Mouse (Mus musculus) kidney, embryonic 16.5 days (tissue): ENCODE results near the gene Odr4. TPM values are rescaled to one million over a fixed set of nuclear protein-coding genes. Genes with fewer than 3 reads are reported as not detected.

Experiments
- ATAC-seq: fragments of 200-750 bp; cut with Nextera tagmentation; 2 replicates; pipeline ENCODE4 v1.8.0; 2017; ENCODE audit warnings: moderate TSS enrichment; ENCODE audit not compliant: low FRiP score, low TSS enrichment
- H3K27ac ChIP-seq: fragments of 300-500 bp; sonication (generic); 2 replicates; pipeline ENCODE4 v1.5.1; 2014; ENCODE audit warnings: low read length
- H3K27me3 ChIP-seq: fragments of 300-500 bp; sonication (generic); 2 replicates; pipeline ENCODE4 v1.6.1; 2014; ENCODE audit warnings: low read length, control low read depth, mixed read lengths; ENCODE audit not compliant: insufficient read depth
- H3K36me3 ChIP-seq: fragments of 300-500 bp; sonication (generic); 2 replicates; pipeline ENCODE4 v1.6.1; 2014; ENCODE audit warnings: low read length, control low read depth, mixed read lengths; ENCODE audit not compliant: insufficient read depth
- H3K4me1 ChIP-seq: fragments of 300-500 bp; sonication (generic); 2 replicates; pipeline ENCODE4 v1.6.1; 2014; ENCODE audit warnings: low read length, control low read depth, mixed read lengths; ENCODE audit not compliant: insufficient read depth
- H3K4me2 ChIP-seq: fragments of 300-500 bp; sonication (generic); replicated peaks from 2 replicates; pipeline ENCODE4 v1.6.1; 2014; ENCODE audit warnings: low read depth, low read length
- H3K4me3 ChIP-seq: fragments of 300-500 bp; sonication (generic); 2 replicates; pipeline ENCODE4 v1.5.1; 2014; ENCODE audit warnings: mild to moderate bottlenecking, low read length
- H3K9ac ChIP-seq: fragments of 300-500 bp; sonication (generic); replicated peaks from 2 replicates; pipeline ENCODE4 v1.6.1; 2014; ENCODE audit warnings: low read length
- H3K9me3 ChIP-seq: fragments of 300-500 bp; sonication (generic); 2 replicates; pipeline ENCODE4 v1.6.1; 2016; ENCODE audit warnings: low read length, control low read depth
- WGBS: fragments of 180-500 bp; shearing (Covaris S2); extraction: QIAGEN DNeasy Blood & Tissue Kit; methylation state at CpG from one replicate; pipeline ENCODE4 v1.1.7; 2014; 5-methylcytosine and 5-hydroxymethylcytosine counted together
- polyA plus RNA-seq: library from polyadenylated mRNA; unstranded; fragments of >200 nt; fragmentation: Nextera tagmentation; extraction: Ambion mirVana; gene quantifications from 2 replicates; pipeline ENCODE4 v1.2.1, GENCODE M21; 2015

Odr4 gene
- 37.8 and 38.3 TPM in 2 replicates for polyA plus RNA-seq

DNA sequence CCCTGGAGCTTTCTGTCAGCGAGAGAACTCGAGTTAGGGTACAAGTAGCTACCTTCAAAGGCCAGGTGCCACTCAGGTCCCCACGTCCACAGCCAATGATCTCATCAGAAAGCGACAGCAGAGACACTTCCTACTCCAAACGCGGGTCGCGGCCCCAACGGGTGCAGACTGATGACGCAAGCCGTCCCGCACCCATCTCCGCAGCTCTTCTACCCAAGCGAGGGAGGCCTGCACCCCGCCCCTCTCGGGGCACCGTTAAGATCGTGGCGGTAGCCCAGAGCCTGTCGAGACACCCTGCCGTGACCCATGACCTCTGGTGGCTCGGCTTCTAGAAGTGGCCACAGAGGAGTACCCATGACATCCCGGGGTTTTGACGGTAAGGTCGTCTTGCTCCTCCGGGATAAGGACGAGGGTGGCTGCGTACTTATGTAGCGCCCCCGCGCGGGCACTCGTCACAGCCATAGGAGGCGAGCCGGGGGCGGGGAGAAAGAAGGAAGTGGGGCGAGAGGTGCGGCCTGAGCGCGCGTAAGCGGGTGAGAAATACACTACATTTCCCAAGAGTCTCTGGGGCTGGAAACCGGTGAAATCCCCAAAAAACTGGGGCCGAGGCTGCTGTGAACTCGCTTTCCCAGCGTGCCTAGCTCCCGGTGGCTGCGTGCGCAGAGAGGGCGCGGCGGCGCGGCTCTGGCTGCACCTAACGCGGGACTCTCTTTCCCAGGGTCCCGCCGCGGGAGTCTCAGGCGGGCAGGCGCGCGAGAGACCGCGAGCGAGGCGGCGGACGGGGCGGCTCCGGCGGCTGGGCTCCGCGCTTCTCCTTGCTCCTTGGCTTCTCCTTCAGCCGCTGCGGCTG lies at the start of gene Odr4, which contains the start of gene Tpr:
Odr4 (minus strand) TSS at position 443 of the 850 bp plus-strand sequence.
Tpr (plus strand) TSS at position 201 of the 850 bp plus-strand sequence.
- H3K27me3 ChIP-seq: no peaks in the 10 kb centered on the region
- peaks cover 9% of the 10 kb centered on the region for H3K4me1 ChIP-seq
- H3K36me3 ChIP-seq: peaks cover 29% of the 10 kb centered on the region; the same call in 1 of the 2 replicates
- no peaks in the 10 kb centered on the region for H3K9me3 ChIP-seq
- peak within 1 kb of the TSS; percentile 91 for H3K9ac ChIP-seq
- WGBS: under 1% methylated on average over 76 of the region's 76 CpGs
- H3K4me2 ChIP-seq: peak within 1 kb of the TSS; percentile 78
- H3K27ac ChIP-seq: peak within 1 kb of the TSS; percentile 95
- H3K4me3 ChIP-seq: peak within 1 kb of the TSS; percentile 89
- ATAC-seq: peak; percentile 99

DNA sequence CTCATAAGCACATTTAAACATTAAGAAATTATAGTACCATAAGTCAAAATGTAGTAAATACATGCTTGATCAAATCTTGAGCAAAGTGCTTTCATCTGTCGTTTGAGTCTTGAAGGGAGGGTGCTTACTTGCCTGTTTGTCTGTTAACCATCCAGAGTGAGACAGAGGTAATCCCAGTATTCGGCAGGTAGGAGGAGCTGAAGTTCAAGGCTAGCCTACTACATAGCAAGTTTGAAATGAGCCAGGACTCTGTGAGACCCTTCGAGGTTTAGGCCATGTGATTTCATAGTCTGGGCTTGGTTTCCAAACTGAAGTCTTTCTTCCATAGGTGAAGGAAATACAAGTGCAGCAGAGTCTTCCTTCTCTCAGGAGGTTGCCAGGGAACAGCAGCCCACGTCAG lies 48.9 kb upstream of the Odr4 start:
- Histone ChIP-seq H3K4me1 (no peaks in the 10 kb centered on the region), H3K9me3 (no peaks in the 10 kb centered on the region), H3K36me3 (peaks cover 52% of the 10 kb centered on the region), H3K27ac (no peak overlapping the region), H3K4me3 (no peak overlapping the region), H3K9ac (no peak overlapping the region), H3K4me2 (no peak overlapping the region), H3K27me3 (no peaks in the 10 kb centered on the region)
- 83% methylated on average over 4 of the region's 4 CpGs for WGBS
- ATAC-seq: no peak

DNA sequence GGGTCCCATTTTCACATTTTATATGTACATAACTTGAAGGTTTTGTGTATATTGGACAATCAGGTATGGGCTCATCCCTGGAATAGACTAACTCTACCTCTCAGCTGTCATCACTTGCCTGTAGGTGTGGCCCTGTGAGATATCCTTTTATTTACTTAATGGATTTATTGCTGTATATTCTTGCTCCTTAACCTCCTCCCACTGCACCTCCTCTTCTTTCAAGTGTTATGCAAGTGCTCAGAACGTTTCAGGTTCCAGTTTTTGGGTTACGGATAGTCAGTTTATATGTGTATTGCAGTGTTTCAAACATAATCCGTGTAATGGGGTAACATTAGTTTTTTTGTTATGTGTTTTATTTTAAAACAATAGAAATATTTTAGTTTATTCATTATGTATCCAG lies 45.8 kb upstream of the Odr4 start:
- Histone ChIP-seq H3K36me3 (peaks cover 59% of the 10 kb centered on the region), H3K4me1 (no peaks in the 10 kb centered on the region), H3K9me3 (no peaks in the 10 kb centered on the region), H3K9ac (no peak overlapping the region), H3K4me3 (no peak overlapping the region), H3K4me2 (no peak overlapping the region), H3K27me3 (no peaks in the 10 kb centered on the region), H3K27ac (no peak overlapping the region)
- ATAC-seq: no peak
- 87% methylated on average over 3 of the region's 3 CpGs for WGBS

DNA sequence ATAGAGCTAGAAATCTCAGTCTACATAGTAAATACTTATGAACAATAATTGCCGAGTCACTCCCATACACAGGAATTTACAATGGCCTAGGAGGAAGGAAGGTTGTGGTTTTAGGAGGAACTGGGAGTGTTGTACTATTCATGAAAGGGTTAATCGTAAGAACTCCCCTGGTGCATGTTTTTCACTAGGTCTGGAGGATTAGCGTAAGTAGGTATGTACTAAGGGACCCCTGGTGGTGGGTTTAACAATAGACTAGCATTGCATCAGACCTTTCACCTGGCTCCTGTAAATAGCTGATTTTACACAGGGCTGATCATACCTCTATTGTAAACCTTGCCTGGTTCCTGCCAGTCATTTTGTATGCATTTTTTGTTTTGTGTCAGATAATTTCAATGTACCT lies 33.3 kb upstream of the Odr4 start:
- no peaks in the 10 kb centered on the region for H3K9me3 ChIP-seq
- no peaks in the 10 kb centered on the region for H3K4me1 ChIP-seq
- H3K4me3 ChIP-seq: no peak overlapping the region
- H3K9ac ChIP-seq: no peak overlapping the region
- 84% methylated on average over 3 of the region's 3 CpGs for WGBS
- peaks cover 66% of the 10 kb centered on the region for H3K36me3 ChIP-seq
- H3K4me2 ChIP-seq: no peak overlapping the region
- no peak overlapping the region for H3K27ac ChIP-seq
- H3K27me3 ChIP-seq: no peaks in the 10 kb centered on the region
- no peak for ATAC-seq

DNA sequence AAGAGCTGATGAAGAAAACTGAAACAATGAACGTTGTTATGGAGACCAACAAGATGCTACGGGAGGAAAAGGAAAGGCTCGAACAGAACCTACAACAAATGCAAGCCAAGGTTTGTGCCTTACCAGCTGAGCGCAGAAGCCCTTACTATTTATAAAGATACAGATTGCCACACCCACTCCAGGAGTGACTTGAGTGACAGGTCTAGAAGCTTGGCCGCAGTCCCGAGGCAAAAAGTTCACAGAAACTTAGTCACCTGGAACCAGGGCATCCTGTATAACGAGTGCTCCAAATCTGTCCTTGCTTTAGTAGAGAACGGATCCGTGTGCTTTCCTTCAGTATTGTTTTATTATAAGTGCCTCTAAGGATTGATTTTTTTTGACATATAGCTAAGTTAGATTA lies 32.8 kb upstream of the Odr4 start:
- ATAC-seq: no peak
- no peaks in the 10 kb centered on the region for H3K9me3 ChIP-seq
- H3K27ac ChIP-seq: no peak overlapping the region
- H3K36me3 ChIP-seq: peaks cover 64% of the 10 kb centered on the region
- H3K4me2 ChIP-seq: no peak overlapping the region
- H3K4me3 ChIP-seq: no peak overlapping the region
- H3K4me1 ChIP-seq: no peaks in the 10 kb centered on the region
- no peak overlapping the region for H3K9ac ChIP-seq
- 71% methylated on average over 9 of the region's 9 CpGs for WGBS
- H3K27me3 ChIP-seq: no peaks in the 10 kb centered on the region

DNA sequence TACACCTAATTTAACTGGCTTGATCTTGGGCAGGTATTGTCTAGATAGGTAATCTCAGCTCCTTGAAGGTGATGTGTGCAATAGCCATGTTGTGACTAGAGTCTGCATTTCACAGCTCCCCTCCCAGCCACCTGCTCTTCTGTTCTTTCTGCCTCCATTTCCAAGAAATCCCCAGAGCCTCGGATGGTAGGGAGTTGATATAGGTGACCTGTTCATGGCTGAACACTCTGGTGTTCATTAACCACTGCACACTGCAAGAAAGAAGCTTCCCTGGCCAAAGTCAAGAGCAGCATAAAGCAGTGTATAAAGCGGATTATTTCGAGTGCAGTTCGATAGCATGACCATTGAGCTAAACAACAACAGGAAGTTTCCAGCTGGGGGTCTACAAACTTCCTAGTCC lies 25.5 kb upstream of the Odr4 start:
- H3K4me3 ChIP-seq: no peak overlapping the region
- H3K9ac ChIP-seq: no peak overlapping the region
- no peaks in the 10 kb centered on the region for H3K27me3 ChIP-seq
- H3K4me1 ChIP-seq: no peaks in the 10 kb centered on the region
- no peak for ATAC-seq
- H3K9me3 ChIP-seq: no peaks in the 10 kb centered on the region
- WGBS: 86% methylated on average over 4 of the region's 4 CpGs
- H3K27ac ChIP-seq: no peak overlapping the region
- H3K36me3 ChIP-seq: peaks cover 66% of the 10 kb centered on the region
- H3K4me2 ChIP-seq: no peak overlapping the region

DNA sequence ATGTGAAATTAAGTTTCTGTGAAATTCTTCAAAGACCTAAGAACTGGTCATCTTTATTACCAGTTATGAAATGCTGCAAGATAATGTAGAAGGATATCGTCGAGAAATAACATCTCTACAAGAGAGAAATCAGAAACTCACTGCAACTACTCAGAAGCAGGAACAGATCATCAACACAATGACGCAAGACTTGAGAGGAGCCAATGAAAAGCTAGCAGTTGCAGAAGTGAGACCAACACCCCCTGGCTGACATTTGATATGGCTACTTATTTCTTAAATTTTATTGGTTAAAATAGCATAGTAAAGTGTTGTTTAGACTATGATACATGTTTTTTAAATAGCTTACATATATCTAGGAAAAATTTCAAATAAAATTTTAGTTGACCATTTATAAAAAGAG lies 23.1 kb upstream of the Odr4 start:
- WGBS: 94% methylated on average over 3 of the region's 3 CpGs
- ATAC-seq: no peak
- Histone ChIP-seq H3K36me3 (peaks cover 61% of the 10 kb centered on the region), H3K4me1 (no peaks in the 10 kb centered on the region), H3K4me2 (no peak overlapping the region), H3K4me3 (no peak overlapping the region), H3K27ac (no peak overlapping the region), H3K27me3 (no peaks in the 10 kb centered on the region), H3K9ac (no peak overlapping the region), H3K9me3 (no peaks in the 10 kb centered on the region)

DNA sequence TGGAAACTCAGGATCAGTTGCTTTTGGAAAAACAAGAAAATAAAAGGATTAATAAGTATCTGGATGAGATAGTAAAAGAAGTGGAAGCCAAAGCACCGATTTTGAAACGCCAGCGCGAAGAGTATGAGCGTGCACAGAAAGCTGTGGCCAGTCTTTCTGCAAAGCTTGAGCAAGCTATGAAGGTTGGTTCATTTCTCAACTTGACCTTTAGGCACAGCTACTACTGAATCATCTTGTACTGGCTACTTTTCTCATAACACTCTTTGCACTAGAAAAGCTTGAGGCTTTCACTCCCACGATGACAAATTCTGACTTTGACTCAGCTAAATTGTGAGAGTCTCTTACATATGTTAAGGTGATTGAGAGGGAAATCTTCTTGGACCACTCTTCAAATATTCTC lies 17.1 kb upstream of the Odr4 start:
- Histone ChIP-seq H3K4me3 (no peak overlapping the region), H3K27ac (no peak overlapping the region), H3K36me3 (peaks cover 51% of the 10 kb centered on the region), H3K9ac (no peak overlapping the region), H3K4me2 (no peak overlapping the region), H3K9me3 (no peaks in the 10 kb centered on the region), H3K27me3 (no peaks in the 10 kb centered on the region), H3K4me1 (no peaks in the 10 kb centered on the region)
- WGBS: 97% methylated on average over 6 of the region's 6 CpGs
- ATAC-seq: no peak

DNA sequence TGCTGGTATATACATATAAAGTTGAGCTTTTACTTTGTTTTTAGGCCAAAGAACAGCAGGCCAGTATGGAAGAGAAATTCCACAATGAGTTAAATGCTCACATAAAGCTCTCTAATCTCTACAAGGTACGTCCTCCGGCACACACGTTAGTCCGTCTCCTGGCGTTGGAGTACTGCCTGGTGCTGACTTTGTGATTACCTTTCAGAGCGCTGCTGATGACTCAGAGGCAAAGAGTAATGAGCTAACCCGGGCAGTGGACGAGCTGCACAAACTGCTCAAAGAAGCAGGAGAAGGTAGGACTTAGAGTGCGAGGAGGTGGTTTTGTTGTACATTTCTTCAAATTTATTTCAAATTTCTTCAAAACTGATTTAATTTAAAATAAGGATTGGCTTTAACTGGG lies 14.4 kb upstream of the Odr4 start:
- Histone ChIP-seq H3K4me1 (no peaks in the 10 kb centered on the region), H3K4me2 (no peak overlapping the region), H3K9me3 (no peaks in the 10 kb centered on the region), H3K36me3 (peaks cover 48% of the 10 kb centered on the region), H3K27me3 (no peaks in the 10 kb centered on the region), H3K9ac (no peak overlapping the region), H3K27ac (no peak overlapping the region), H3K4me3 (no peak overlapping the region)
- WGBS: 89% methylated on average over 9 of the region's 9 CpGs
- ATAC-seq: no peak

DNA sequence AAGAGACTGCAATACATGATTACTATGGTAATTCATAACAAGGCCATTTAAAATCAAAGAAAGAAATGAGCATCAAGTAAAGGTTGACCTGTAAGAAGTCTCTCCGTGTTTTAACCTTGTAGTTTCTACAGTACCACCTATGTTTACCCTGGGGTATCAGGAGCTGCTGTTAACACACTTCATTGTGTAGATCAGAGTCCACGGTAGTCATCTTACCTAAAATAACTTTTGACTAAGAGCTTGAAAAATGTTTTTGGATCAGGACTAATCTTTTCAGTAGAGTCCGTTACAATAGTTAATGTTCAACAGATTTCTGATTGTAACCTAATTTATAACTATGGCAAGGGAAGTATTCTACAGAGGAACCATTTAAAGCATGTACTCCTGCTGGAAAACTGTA lies 11.7 kb upstream of the Odr4 start:
- Histone ChIP-seq H3K27me3 (no peaks in the 10 kb centered on the region), H3K4me3 (no peak overlapping the region), H3K4me2 (no peak overlapping the region), H3K36me3 (peaks cover 37% of the 10 kb centered on the region), H3K4me1 (no peaks in the 10 kb centered on the region), H3K9me3 (no peaks in the 10 kb centered on the region), H3K9ac (no peak overlapping the region), H3K27ac (no peak overlapping the region)
- WGBS: 89% methylated on average over 3 of the region's 3 CpGs
- no peak for ATAC-seq
